ENCODE assay signal across 8 mouse cellular contexts in genomic region chr17:28233091-28233731, GRCm38 (mm10). TPM values are rescaled to one million over a fixed set of nuclear protein-coding genes. Genes with fewer than 3 reads are reported as not detected.
DNase-seq lines count a peak whose midpoint lies in the region; ATAC-seq and TF ChIP-seq lines count a peak whose summit lies in the region.

No protein-coding gene starts in this region.

- TF ChIP-seq CTCF in ES-Bruce4 (IDR thresholded peaks at IDR 0.05; ENCODE audit: low read depth, low read length): no peak

- H3K36me3 ChIP-seq in ES-Bruce4 (ENCODE audit: control insufficient read depth, insufficient read depth, low read length, poor library complexity, severe bottlenecking): no peaks in the 10 kb centered on the region; the same call in 1 of the 2 replicates
- no peaks in the 10 kb centered on the region; the same call in 1 of the 2 replicates for H3K36me3 ChIP-seq in forebrain, embryonic 12.5 days (replicated peaks)
- no peaks in the 10 kb centered on the region for H3K36me3 ChIP-seq in hindbrain, embryonic 16.5 days (ENCODE audit: control insufficient read depth, insufficient read depth, low read length)
- H3K36me3 ChIP-seq in liver, embryonic 15.5 days (replicated peaks): peaks cover 6% of the 10 kb centered on the region; the same call in 1 of the 2 replicates
- H3K36me3 ChIP-seq in neural tube, embryonic 14.5 days (ENCODE audit: control insufficient read depth, insufficient read depth, low read length): no peaks in the 10 kb centered on the region

- peak overlapping the region; percentile 98 for H3K4me3 ChIP-seq in ES-Bruce4 (ENCODE audit: low read depth, low read length)
- peak overlapping the region; percentile 78 for H3K4me3 ChIP-seq in forebrain, embryonic 12.5 days (replicated peaks)
- H3K4me3 ChIP-seq in hindbrain, embryonic 16.5 days (ENCODE audit: low read length): peak overlapping the region; percentile 61
- H3K4me3 ChIP-seq in liver, embryonic 15.5 days (replicated peaks): peak overlapping the region; percentile 94
- H3K4me3 ChIP-seq in neural tube, embryonic 14.5 days (ENCODE audit: low read depth, low read length): peak overlapping the region; percentile 59

- ATAC-seq in cerebellum, adult (ENCODE audit: insufficient number of reproducible peaks, low FRiP score, low TSS enrichment): no peak
- ATAC-seq in forebrain, embryonic 12.5 days (ENCODE audit: low FRiP score): no peak; the same call in 1 of the 2 replicates
- no peak for ATAC-seq in hindbrain, embryonic 16.5 days
- peak; percentile 14 for ATAC-seq in liver, embryonic 15.5 days (ENCODE audit: insufficient read depth)
- peak; percentile 35; the same call in 1 of the 2 replicates for ATAC-seq in neural tube, embryonic 14.5 days (ENCODE audit: low read depth)

- 5% methylated on average over 17 of the region's 17 CpGs for WGBS in forebrain, embryonic 12.5 days
- WGBS in hindbrain, embryonic 16.5 days: 7% methylated on average over 17 of the region's 17 CpGs
- 1% methylated on average over 17 of the region's 17 CpGs for WGBS in liver, embryonic 15.5 days (ENCODE audit: insufficient replicate concordance)
- WGBS in neural tube, embryonic 14.5 days: 3% methylated on average over 16 of the region's 17 CpGs

- TF ChIP-seq EP300 in ES-Bruce4 (IDR thresholded peaks at IDR 0.05; ENCODE audit: insufficient read depth, low read depth, low read length): no peak

- DNase-seq in cerebellum, postnatal 10 days: peak; percentile 55 to 62
- no peak for DNase-seq in right cerebral cortex, adult 18-20 months

- TF ChIP-seq POLR2A in ES-Bruce4 (IDR thresholded peaks at IDR 0.05; ENCODE audit: insufficient read depth, low read length): no peak

- H3K4me1 ChIP-seq in ES-Bruce4 (ENCODE audit: control insufficient read depth, insufficient read depth, low read length): peaks cover 8% of the 10 kb centered on the region
- H3K4me1 ChIP-seq in forebrain, embryonic 12.5 days: peaks cover 16% of the 10 kb centered on the region
- H3K4me1 ChIP-seq in hindbrain, embryonic 16.5 days (ENCODE audit: control insufficient read depth, insufficient read depth, low read depth, low read length): peaks cover 14% of the 10 kb centered on the region
- peaks cover 60% of the 10 kb centered on the region for H3K4me1 ChIP-seq in liver, embryonic 15.5 days (replicated peaks)
- peaks cover 6% of the 10 kb centered on the region; the same call in 1 of the 2 replicates for H3K4me1 ChIP-seq in neural tube, embryonic 14.5 days (ENCODE audit: control insufficient read depth, insufficient read depth, low read length)

- H3K4me2 ChIP-seq in forebrain, embryonic 12.5 days: peak overlapping the region; percentile 91
- H3K4me2 ChIP-seq in hindbrain, embryonic 16.5 days (ENCODE audit: low read length): peak overlapping the region; percentile 96
- H3K4me2 ChIP-seq in liver, embryonic 15.5 days: peak overlapping the region; percentile 96
- peak overlapping the region; percentile 76 for H3K4me2 ChIP-seq in neural tube, embryonic 14.5 days (ENCODE audit: low read depth, low read length)

- H3K9me3 ChIP-seq in ES-Bruce4 (replicated peaks; ENCODE audit: control insufficient read depth, insufficient read depth, low read length, poor library complexity, severe bottlenecking): no peaks in the 10 kb centered on the region
- no peaks in the 10 kb centered on the region for H3K9me3 ChIP-seq in forebrain, embryonic 12.5 days
- no peaks in the 10 kb centered on the region for H3K9me3 ChIP-seq in hindbrain, embryonic 16.5 days (ENCODE audit: control insufficient read depth, low read length)
- H3K9me3 ChIP-seq in liver, embryonic 15.5 days (replicated peaks): no peaks in the 10 kb centered on the region
- H3K9me3 ChIP-seq in neural tube, embryonic 14.5 days (ENCODE audit: control insufficient read depth, low read length): no peaks in the 10 kb centered on the region

- H3K27ac ChIP-seq in ES-Bruce4 (ENCODE audit: insufficient read depth, low read length): no peak overlapping the region
- H3K27ac ChIP-seq in forebrain, embryonic 12.5 days: no peak overlapping the region; the same call in 1 of the 2 replicates
- H3K27ac ChIP-seq in hindbrain, embryonic 16.5 days (ENCODE audit: low read depth, low read length): peak overlapping the region; percentile 79
- peak overlapping the region; percentile 83 for H3K27ac ChIP-seq in liver, embryonic 15.5 days (replicated peaks)
- H3K27ac ChIP-seq in neural tube, embryonic 14.5 days (ENCODE audit: low read depth, low read length): peak overlapping the region; percentile 52; the same call in 1 of the 2 replicates

- H3K9ac ChIP-seq in ES-Bruce4 (ENCODE audit: low read depth, poor library complexity, severe bottlenecking): peak overlapping the region; percentile 87
- H3K9ac ChIP-seq in forebrain, embryonic 12.5 days: peak overlapping the region; percentile 85
- H3K9ac ChIP-seq in hindbrain, embryonic 16.5 days (ENCODE audit: low read depth, low read length): peak overlapping the region; percentile 74
- H3K9ac ChIP-seq in liver, embryonic 15.5 days: peak overlapping the region; percentile 94
- H3K9ac ChIP-seq in neural tube, embryonic 14.5 days (replicated peaks; ENCODE audit: low read depth, low read length): peak overlapping the region; percentile 80

- no peaks in the 10 kb centered on the region for H3K27me3 ChIP-seq in ES-Bruce4 (ENCODE audit: control insufficient read depth, insufficient read depth, low read length, poor library complexity, severe bottlenecking)
- H3K27me3 ChIP-seq in forebrain, embryonic 12.5 days: peaks cover 10% of the 10 kb centered on the region; the same call in 1 of the 2 replicates
- no peaks in the 10 kb centered on the region for H3K27me3 ChIP-seq in hindbrain, embryonic 16.5 days (replicated peaks; ENCODE audit: control insufficient read depth, insufficient read depth, low read length)
- no peaks in the 10 kb centered on the region for H3K27me3 ChIP-seq in liver, embryonic 15.5 days
- no peaks in the 10 kb centered on the region for H3K27me3 ChIP-seq in neural tube, embryonic 14.5 days (ENCODE audit: control insufficient read depth, insufficient read depth, low read length)

RNA-seq across cellular contexts. Expression of gene Ppard, which starts 0.7 kb away (rescaled TPM):
- polyA plus RNA-seq in ES-Bruce4 (2011; ENCODE audit: insufficient read depth, insufficient read length, low read depth, missing spikeins): 24.0 and 25.2 TPM in 2 replicates
- 1.4 and 1.6 TPM in 2 replicates for polyA plus RNA-seq in forebrain, embryonic 12.5 days (2016; fragmentation: Nextera tagmentation; extraction: Ambion mirVana)
- 1.1 TPM in 2 replicates for polyA plus RNA-seq in hindbrain, embryonic 16.5 days (2015; fragmentation: Nextera tagmentation; extraction: Ambion mirVana)
- polyA plus RNA-seq in liver, embryonic 15.5 days (2015; fragmentation: Nextera tagmentation; extraction: Ambion mirVana): 0.86 and 0.89 TPM in 2 replicates
- 1.3 and 2.0 TPM in 2 replicates for polyA plus RNA-seq in neural tube, embryonic 14.5 days (2014; fragmentation: Nextera tagmentation; extraction: Ambion mirVana)

RNA-seq across cellular contexts. Expression of gene Def6, which starts 25.6 kb away (rescaled TPM):
- 28.4 and 30.7 TPM in 2 replicates for polyA plus RNA-seq in ES-Bruce4 (2011; ENCODE audit: insufficient read depth, insufficient read length, low read depth, missing spikeins)
- polyA plus RNA-seq in forebrain, embryonic 12.5 days (2016; fragmentation: Nextera tagmentation; extraction: Ambion mirVana): 2.8 and 4.4 TPM in 2 replicates
- polyA plus RNA-seq in hindbrain, embryonic 16.5 days (2015; fragmentation: Nextera tagmentation; extraction: Ambion mirVana): 5.8 and 7.0 TPM in 2 replicates
- polyA plus RNA-seq in liver, embryonic 15.5 days (2015; fragmentation: Nextera tagmentation; extraction: Ambion mirVana): 10.4 and 10.9 TPM in 2 replicates
- 4.0 and 5.0 TPM in 2 replicates for polyA plus RNA-seq in neural tube, embryonic 14.5 days (2014; fragmentation: Nextera tagmentation; extraction: Ambion mirVana)

RNA-seq across cellular contexts. Expression of gene Zfp523, which starts 56.3 kb away (rescaled TPM):
- polyA plus RNA-seq in ES-Bruce4 (2011; ENCODE audit: insufficient read depth, insufficient read length, low read depth, missing spikeins): 16.6 and 19.5 TPM in 2 replicates
- 43.6 and 44.7 TPM in 2 replicates for polyA plus RNA-seq in forebrain, embryonic 12.5 days (2016; fragmentation: Nextera tagmentation; extraction: Ambion mirVana)
- 43.0 and 44.6 TPM in 2 replicates for polyA plus RNA-seq in hindbrain, embryonic 16.5 days (2015; fragmentation: Nextera tagmentation; extraction: Ambion mirVana)
- polyA plus RNA-seq in liver, embryonic 15.5 days (2015; fragmentation: Nextera tagmentation; extraction: Ambion mirVana): 5.8 and 6.4 TPM in 2 replicates
- polyA plus RNA-seq in neural tube, embryonic 14.5 days (2014; fragmentation: Nextera tagmentation; extraction: Ambion mirVana): 37.6 and 46.1 TPM in 2 replicates

Comparison
In these comparisons a context has a peak if more than half of its experiments do, and no peak if none do; other contexts are left out.
1. ATAC-seq: peak in liver, embryonic 15.5 days (single experiment) and neural tube, embryonic 14.5 days (single experiment); none in cerebellum, adult (single experiment), forebrain, embryonic 12.5 days (single experiment) and hindbrain, embryonic 16.5 days (single experiment).
2. H3K27ac ChIP-seq: peak in hindbrain, embryonic 16.5 days (single experiment), liver, embryonic 15.5 days (single experiment) and neural tube, embryonic 14.5 days (single experiment); none in ES-Bruce4 (single experiment) and forebrain, embryonic 12.5 days (single experiment).
3. Peak in every context shown above with its lines, with median percentiles within 50 percentile points of each other: H3K4me3 ChIP-seq, H3K9ac ChIP-seq and H3K4me2 ChIP-seq.